Mouse (Mus musculus): ENCODE measurements around the gene Nfkb1.

Gene Nfkb1

GRCm38 (mm10) chr3:135546212-135546923 is 145.0 kb downstream of the Nfkb1 start:
- no peak for DNase-seq (ENCODE audit: low spot score in 2 of 2)
